Mouse (Mus musculus) adrenal gland, adult 8-10 months (tissue): ENCODE measurements at regions not wholly inside any gene's neighbourhood (a gene's known extent, or its start where the extent isn't known, plus 50 kb on each side); places are given as distances from the start of the nearest gene placed in this dataset.

ENCODE experiments used
- DNase-seq: peaks from one replicate; pipeline ENCODE4 v3.0.0; 2022

- DNase-seq = no peak
Measured at GRCm38 (mm10) chr6:94898881-94899280, 198.9 kb upstream of the Lrig1 start.

DNA sequence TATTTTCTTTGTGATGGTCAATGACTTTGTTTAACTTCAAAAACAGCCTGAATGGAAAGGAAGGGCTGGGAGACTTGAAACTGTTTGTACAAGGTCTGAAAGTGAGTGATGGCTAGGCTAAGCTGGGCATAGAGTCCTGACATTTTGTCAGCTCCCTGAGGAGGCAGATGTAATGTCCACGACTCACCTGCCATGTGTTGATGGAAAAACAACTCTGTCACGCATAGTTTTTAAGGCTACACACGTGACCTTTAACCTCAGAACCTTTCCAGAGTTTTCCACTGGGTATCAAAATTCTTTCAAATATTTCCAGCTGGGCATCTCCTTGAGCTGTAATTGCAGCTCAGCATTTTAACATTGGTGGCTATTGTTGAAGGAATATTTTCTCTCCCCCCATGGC is 190.2 kb upstream of the Lrig1 start:
- DNase-seq = no peak

DNA sequence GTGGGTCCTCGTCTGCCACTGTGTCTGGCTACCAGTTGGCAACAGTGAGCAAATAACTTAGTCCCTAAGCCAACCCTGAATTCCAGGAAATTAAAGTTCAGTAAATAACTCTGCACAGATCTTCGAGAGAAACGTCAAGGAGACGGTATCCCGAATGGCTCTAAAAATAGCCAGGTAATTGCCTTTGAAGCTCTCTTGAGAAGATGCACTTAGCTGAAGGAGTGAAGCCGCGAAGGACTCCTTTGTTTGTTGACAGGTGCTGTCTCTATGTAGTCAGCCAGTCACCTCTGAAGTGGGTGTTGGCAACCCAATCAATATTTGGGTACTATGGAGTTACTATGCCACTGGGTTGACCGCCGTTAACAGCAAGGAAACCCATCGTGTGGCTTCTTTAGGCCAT is 189.3 kb upstream of the Lrig1 start:
- no peak for DNase-seq

DNA sequence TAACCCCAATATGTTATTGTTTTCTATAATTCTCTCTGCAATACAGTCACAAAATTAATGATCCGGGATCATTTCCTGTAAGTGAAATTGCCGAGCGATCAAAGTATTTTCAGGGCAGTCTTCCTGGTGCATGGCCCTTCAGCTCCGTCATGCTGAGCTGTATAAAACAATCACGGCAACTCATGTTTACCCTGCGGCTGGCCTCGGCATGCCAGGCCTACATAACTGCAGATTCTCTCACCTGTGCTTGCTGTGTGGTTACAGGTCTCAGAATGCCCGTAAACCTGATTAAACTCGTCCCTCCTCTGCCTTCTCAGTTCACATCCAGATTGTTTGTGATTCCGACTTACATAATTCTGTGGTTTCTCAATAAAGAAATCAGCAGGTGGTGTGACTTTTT is 181.2 kb upstream of the Lrig1 start:
- DNase-seq = no peak

- no peak for DNase-seq
Measured at GRCm38 (mm10) chr6:94875841-94876240, 175.9 kb upstream of the Lrig1 start.

DNA sequence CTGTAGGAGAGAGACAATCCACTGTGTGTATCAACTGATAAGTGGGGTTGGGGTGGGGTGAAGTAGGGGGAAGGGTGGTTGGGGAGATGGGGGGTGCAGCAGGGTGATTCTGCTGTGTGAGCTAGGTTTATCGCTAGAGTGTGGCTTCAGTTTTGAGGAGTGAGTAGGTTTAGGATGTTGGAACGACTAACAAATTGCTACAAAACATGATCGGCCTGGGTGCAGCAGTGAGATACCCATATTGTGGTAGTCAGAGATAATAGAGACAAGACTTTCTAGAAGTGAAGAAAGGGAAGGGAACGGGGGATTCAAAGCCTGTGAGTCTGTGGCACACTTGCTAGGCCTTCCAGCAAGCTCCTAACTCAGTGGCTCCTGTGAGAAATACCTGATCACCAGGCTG is 175.1 kb upstream of the Lrig1 start:
- no peak for DNase-seq

DNA sequence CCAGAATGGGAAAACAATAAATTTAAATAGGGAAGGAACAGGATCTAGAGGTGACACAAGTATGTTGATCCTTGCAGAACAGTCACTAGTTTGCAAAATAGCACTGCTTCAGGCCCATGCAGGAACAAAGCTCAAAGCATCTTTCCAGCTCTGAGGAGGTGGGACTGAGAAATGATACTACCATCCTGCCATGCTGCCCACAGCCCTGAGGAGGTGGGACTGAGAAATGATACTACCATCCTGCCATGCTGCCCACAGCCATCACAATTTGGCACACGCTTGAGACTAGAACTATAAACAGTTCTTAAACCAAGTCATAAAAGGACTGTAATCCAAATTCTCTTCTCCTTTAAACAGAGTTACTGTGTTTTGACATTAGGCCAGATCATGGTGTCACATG is 174.5 kb upstream of the Lrig1 start:
- DNase-seq = no peak

DNA sequence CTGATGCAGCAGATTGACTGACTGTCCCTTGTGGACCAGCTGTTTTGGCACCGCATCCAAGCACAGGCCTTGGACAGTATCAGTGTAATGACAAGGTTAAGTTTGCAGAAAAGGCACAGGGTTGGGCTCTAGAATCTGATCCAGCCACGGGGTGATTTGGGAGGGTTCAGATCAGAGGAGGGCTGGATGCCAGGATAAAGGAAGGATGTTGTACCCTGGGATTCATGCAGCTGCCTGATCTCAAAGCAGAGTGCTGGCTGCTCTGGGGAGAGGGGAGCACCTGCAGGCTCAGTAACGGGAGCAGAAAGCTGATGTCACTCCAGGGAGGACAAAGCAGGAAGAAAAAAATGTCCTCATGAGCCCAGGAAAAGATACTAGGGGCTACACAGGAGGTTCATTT is 168.0 kb upstream of the Lrig1 start:
- no peak for DNase-seq

- no peak for DNase-seq
Measured at GRCm38 (mm10) chr6:94865498-94865897, 165.5 kb upstream of the Lrig1 start.

DNA sequence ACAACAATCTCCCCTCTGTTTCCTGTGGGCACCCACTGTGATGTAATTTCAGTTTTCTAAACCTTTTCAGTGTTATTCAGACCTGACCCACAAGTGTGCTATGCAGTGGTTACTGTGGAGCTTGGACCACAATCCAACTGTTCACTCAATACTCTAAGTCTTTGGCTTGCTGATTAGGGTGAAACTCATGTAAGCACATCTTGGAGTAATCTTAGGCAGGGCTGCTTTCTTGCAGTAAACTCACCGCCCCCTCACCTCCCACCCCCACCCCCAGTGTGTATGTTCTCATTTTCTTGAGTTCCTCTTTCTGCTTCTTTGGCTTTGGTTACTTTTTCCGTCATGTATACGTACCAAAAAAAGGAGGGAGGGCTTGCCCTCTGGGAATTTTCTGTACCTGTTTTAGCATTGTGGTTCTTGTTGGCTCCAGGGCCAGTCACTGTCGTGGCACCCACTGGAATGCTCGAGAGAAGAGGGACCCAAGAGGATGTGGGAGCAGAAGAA is 158.2 kb upstream of the Lrig1 start:
- no peak for DNase-seq

DNA sequence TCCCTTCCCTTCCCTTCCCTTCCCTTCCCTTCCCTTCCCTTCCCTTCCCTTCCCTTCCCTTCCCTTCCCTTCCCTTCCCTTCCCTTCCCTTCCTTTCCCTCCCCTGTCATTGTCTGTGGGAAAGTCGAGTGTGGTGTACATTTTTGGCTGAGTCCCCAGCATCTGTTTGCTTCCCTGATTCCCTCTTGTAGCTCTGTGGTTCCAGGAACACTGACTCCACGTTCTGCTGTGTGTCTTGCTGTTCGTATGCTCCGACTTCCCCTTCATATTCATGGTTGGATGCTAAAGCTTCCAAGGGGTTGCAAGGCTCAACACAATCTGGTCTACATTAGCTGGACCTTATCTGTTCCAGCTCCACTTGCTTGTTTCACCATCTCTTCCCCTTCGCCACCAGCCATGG is 150.2 kb upstream of the Lrig1 start:
- DNase-seq = no peak

DNA sequence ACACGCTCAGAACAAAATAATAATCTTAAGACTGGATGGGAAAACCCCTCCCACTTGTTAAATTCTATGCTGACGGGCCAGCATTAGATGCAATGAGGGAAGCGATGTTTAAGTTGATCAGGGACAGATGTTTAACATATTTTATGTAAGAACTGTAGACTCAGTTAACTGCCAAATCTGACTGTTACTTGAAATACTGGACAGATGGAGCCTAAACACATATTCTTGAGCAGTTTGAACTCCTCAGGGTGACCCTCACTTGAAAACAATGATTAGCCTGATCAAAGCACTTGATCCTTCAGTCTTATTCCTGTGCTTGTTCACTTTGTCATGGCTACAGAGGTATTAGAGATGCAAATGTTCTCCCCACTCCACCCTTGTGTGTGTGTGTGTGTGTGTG is 149.6 kb upstream of the Lrig1 start:
- DNase-seq = no peak

- DNase-seq = no peak
Measured at GRCm38 (mm10) chr6:94848437-94848836, 148.5 kb upstream of the Lrig1 start.

- no peak for DNase-seq
Measured at GRCm38 (mm10) chr6:94845821-94846220, 145.9 kb upstream of the Lrig1 start.

GRCm38 (mm10) chr6:94842856-94843255 is 142.9 kb upstream of the Lrig1 start:
- DNase-seq = no peak

DNA sequence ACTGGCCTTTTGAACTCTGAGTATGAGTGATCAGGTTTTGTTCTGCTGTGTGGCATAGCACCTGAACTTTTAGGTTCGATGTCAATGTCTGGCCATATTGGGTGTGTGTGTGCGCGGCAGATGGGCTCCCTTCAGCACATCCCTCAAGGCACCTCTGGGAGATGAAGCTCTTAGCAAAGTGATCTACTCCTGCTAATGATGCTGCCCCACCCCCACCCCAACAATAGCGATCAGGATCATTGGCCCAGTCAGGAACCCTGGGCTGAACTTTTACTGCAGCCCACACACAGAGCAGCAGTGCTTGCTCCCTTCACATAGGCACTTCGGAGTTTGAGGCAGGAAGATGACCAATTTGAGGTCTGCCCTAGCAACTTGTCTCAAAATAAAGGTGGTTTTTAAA is 141.9 kb upstream of the Lrig1 start:
- no peak for DNase-seq

- DNase-seq = no peak
Measured at GRCm38 (mm10) chr6:94835742-94836141, 135.8 kb upstream of the Lrig1 start.

DNA sequence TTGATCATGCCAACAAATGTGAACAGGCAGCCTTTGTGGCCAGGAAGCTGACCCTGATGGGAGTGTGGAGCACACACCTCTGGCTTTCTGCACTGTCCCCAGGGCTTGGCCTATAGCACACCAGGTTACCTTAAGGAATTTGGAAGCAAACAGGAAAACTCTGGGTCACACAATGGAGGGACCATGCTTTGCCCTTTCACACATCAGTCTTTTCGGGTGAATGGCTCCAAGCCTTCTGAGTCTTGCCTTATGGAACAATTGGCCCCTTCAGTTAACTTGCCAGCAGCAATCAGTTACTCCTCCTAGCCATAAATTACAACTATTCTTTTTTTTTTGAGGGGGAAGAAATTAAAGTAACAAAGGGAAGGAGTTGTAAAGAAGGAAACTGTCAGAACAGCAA is 134.6 kb upstream of the Lrig1 start:
- no peak for DNase-seq

DNA sequence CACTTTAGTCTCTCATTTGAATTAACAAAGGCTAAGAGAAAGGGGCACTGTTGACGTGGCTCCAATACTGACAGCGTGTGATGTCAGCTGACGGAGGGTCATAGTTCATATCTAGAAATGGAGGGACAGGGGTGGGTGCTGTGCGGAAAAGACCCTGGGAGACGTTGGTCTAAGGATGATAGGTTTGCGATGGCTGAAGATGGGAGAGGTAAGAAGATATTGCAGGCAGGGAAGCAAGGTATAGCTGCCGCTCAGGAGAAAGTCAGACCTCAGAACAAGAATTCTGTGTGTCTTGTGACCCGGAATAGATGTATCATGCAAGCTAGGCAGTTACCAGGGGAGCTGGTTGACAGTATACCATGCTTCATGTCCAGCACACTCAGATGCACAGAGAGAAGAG is 130.8 kb upstream of the Lrig1 start:
- no peak for DNase-seq

DNA sequence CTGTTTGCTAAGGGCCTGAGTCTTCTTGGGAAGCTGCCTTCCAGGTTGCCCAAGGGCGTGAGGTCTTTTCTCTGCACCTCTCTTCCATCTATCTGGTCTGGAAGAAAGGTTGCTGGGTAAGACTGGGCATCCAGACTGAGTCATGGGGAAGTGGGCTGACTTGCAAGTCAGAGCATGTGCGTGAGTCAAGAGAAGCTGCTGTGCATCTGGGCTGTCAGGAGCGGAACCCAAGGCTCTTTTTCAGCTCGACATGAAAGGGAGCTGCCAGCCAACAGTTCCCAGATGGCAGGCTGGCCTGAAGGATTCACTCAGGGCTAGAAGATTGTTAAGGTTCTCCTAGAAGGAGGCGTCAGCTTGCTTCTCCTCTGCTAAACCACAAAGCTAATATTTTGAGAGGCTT is 129.3 kb upstream of the Lrig1 start:
- DNase-seq = no peak

DNA sequence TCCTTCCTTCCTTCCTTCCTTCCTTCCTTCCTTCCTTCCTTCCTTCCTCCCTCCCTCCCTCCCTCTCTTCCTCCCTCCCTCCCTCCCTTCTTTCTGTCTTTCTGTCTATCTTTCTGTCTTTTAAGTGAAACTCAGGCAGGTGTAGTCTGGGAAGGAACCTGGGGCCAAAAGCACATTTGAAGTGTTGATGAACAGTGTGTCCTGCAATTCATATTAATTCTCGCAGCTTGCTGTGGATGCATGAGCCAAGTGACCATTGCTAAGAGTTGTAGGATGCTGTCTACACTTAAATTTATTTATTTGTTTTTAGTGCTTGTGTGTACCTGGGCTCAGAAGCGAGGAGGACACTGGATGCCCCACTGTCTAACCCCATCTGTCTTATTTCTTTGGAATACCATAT is 126.7 kb upstream of the Lrig1 start:
- DNase-seq = no peak

DNA sequence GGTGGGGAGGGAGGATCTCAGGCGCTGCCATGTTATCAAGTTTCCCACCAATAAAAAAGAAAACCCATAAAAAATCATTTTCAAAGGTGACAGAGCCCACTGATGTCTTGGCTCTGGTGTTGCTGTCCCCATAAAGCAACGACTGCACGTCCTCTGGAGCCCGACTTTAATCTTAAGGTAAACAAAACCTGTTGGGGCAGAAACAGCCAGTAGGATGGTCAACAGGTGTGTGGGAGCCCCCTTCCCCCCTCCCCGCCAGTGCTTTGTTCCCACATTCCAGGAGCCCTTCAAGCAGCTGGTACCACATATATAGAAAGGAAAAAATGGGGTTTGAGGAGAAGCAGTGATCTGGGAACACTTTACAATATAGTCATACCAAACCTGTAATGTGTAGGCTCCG is 118.3 kb upstream of the Lrig1 start:
- no peak for DNase-seq

- no peak for DNase-seq
Measured at GRCm38 (mm10) chr6:94816161-94816560, 116.2 kb upstream of the Lrig1 start.

DNA sequence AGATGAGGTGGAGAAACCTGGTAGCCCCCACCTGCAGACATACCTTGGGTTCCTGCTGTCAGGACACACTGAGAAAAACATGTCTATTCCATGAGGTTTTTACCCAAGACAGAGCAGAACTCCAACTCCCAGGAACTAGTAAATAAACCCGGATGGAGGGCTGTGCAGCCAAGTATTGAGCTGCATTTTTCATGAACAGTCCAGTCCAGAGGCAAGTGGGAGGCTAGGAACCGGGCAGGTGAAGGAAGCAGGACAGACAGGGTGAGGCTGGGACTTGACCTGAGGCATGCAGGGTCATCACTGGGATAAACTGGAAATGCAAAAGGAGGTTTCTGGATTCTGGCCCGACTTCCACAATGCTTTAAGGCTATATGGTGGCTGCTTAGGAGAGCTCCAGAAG is 114.8 kb upstream of the Lrig1 start:
- no peak for DNase-seq

GRCm38 (mm10) chr6:94813481-94814148 is 113.7 kb upstream of the Lrig1 start:
- DNase-seq = no peak
